Mouse (Mus musculus) macrophage (primary cell): ENCODE results near the gene Dock8. TPM values are rescaled to one million over a fixed set of nuclear protein-coding genes. Genes with fewer than 3 reads are reported as not detected.
"Not testable (repeated sequence)": the region's sequence is repeated elsewhere in the genome, so short reads cannot be mapped to it uniquely, and the experiment has no call there.

Experiments
- H3K27ac ChIP-seq: fragments of 350-480 bp; formaldehyde crosslinking; 2 replicates; pipeline ENCODE4 v1.9.0; 2021
- H3K36me3 ChIP-seq: fragments of 350-480 bp; formaldehyde crosslinking; 2 replicates; pipeline ENCODE4 v1.9.0; 2021; ENCODE audit errors: inconsistent target
- H3K4me3 ChIP-seq: fragments of 350-480 bp; formaldehyde crosslinking; 2 replicates; pipeline ENCODE4 v1.9.0; 2021; ENCODE audit errors: inconsistent target
- H3K79me2 ChIP-seq: fragments of 350-480 bp; formaldehyde crosslinking; 2 replicates; pipeline ENCODE4 v1.9.0; 2021; ENCODE audit errors: inconsistent target
- WGBS: methylation state at CpG from one replicate; pipeline ENCODE4 v1.1.7; 2026; ENCODE audit warnings: inconsistent platforms; ENCODE audit not compliant: missing documents; 5-methylcytosine and 5-hydroxymethylcytosine counted together
- polyA plus RNA-seq: library from polyadenylated mRNA; stranded (reverse); fragments of 250-400 nt; gene quantifications from 3 replicates; pipeline ENCODE4 v1.2.4, GENCODE M21; 2018; ENCODE audit warnings: inconsistent platforms

Dock8 gene
- polyA plus RNA-seq, 1 experiment from 2014 or later = 41.2 TPM

DNA sequence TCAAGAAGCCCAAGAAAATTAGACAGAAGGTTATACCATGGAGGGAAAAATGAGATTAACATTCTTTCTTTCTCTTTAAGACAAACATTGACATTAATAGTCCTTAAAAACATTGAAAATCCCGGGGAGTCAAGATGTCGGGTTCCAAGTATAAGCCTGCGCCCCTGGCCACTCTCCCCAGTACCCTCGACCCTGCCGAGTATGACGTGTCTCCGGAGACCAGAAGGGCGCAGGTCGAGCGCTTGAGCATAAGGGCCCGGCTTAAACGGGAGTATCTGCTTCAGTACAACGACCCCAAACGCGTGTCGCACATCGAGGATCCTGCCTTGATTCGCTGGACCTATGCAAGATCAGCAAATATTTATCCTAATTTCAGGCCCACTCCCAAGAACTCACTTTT is 33.7 kb downstream of the Dock8 start:
- WGBS = 87% methylated on average over 3 of the region's 18 CpGs
- H3K36me3 ChIP-seq, H3K4me3 ChIP-seq, H3K27ac ChIP-seq: not testable (repeated sequence)
- peaks cover 99% of the 10 kb centered on the region for H3K79me2 ChIP-seq

DNA sequence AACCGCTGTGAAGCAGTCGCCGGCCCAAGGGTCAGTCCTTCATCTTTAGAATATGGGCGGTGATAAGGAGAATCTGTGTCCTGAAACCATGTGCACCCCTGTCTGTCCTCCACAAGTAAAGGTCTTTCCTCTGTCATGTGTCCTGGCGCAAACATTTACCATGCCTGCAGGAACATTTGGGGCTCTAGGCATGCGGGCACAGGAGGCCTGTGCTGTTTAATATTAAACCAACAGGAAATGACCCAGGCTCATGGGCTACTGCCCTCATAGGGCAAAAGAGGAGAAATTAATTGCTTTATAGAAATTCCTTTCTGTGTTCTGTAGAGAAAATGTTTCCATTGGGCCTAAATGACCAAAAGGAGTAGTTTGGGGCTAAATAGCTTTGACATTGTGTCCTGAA is 36.5 kb downstream of the Dock8 start:
- H3K27ac ChIP-seq = no peak overlapping the region
- no peak overlapping the region for H3K4me3 ChIP-seq
- 95% methylated on average over 4 of the region's 6 CpGs for WGBS
- peaks cover 99% of the 10 kb centered on the region for H3K79me2 ChIP-seq
- 0 out of 2 replicates have a peak, but pooled peaks cover 10% of the 10 kb centered on the region for H3K36me3 ChIP-seq

DNA sequence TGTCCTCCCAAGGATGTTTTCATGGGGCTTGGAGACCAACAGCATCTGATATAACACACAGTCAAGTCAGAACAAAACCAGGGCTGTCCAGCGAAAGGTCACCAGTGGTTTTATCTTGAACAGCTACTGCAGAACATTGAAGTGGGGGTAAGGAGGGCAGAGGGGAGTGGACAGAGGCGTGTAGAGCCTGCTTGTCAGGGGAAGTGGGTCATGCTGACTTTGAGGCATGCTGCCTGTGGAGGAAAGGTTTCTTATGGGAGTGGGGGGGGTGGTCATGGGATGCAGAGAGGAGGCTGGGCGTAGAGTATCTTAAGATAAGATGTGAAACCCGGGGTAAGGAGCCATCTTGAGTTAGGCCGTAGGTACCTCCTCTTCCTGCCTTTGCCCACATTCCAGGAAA is 37.5 kb downstream of the Dock8 start:
- no peak overlapping the region for H3K4me3 ChIP-seq
- no peak overlapping the region for H3K27ac ChIP-seq
- H3K79me2 ChIP-seq = peaks cover 99% of the 10 kb centered on the region
- whole genome bisulfite sequencing = 74% methylated on average over 4 of the region's 5 CpGs
- H3K36me3 ChIP-seq = 0 out of 2 replicates have a peak, but pooled peaks cover 10% of the 10 kb centered on the region

DNA sequence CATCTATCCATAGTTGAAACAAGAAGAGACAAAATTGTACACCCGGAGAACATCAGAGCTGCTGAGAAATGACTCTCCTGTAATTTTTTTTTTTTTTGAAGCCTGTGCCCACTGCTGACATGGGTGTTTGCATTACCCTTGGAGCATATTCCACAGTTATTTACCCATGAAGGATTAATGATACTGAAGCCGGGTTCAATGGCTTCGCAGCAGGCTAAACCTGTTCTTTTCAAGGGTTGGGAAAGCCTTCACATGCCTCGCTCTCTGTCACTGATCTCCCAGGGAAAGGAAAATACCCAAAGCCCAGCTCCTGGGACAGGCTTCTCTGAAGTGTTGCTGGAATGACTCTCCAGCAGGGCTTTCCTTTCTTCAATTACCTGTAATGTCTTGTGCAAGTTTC is 37.9 kb downstream of the Dock8 start:
- Histone ChIP-seq H3K79me2 (peaks cover 99% of the 10 kb centered on the region), H3K4me3 (no peak overlapping the region), H3K36me3 (0 out of 2 replicates have a peak, but pooled peaks cover 10% of the 10 kb centered on the region), H3K27ac (no peak overlapping the region)
- WGBS = 94% methylated on average over 4 of the region's 4 CpGs

DNA sequence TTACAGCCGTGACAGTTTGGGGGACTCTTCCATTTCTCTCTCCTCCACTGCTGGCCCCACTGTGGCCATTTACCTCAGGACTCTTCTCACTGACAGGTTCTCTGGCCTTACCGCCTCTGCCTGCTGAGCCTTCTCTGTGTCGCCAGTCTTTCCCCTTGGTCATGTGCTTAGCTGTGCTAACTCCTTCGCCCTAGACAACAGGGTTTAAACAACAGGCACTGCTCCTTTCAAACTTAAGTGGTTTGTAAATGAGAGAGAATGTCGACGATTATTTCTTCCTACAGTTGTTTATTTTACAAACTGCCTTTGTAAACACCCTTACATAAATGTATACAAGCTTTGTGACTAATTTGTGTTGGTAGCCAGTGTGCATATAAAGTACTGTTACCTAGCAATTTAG is 39.0 kb downstream of the Dock8 start:
- H3K4me3 ChIP-seq = no peak overlapping the region
- H3K36me3 ChIP-seq = peaks cover 16% of the 10 kb centered on the region; the same call in 1 of the 2 replicates
- WGBS = 82% methylated on average over 6 of the region's 6 CpGs

DNA sequence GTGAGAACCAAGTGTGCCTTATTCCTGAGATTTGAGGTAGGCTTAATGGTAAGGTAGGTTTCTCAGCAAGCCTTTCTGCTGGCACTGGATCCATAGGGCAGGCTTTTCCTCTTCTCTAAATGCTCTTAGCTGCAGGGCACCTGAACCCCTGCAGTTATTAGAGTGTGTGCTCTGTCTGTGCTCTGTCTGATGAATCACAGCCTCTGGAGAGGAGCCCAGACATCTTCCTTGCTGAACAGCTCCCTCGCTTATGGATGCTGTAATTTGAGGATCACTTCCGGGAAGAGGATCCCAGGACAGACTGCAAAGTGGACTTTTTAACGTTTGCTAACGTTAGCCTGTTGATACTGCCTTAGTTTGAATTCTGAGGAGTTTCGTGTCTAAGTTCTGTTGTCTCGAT is 41.9 kb downstream of the Dock8 start:
- H3K27ac ChIP-seq = no peak overlapping the region
- H3K36me3 ChIP-seq = peaks cover 6% of the 10 kb centered on the region; the same call in 1 of the 2 replicates
- 90% methylated on average over 6 of the region's 6 CpGs for WGBS

More for the DNA sequence above, 39.0 kb downstream of the Dock8 start:
- Histone ChIP-seq H3K79me2 (peaks cover 100% of the 10 kb centered on the region), H3K27ac (no peak overlapping the region)

DNA sequence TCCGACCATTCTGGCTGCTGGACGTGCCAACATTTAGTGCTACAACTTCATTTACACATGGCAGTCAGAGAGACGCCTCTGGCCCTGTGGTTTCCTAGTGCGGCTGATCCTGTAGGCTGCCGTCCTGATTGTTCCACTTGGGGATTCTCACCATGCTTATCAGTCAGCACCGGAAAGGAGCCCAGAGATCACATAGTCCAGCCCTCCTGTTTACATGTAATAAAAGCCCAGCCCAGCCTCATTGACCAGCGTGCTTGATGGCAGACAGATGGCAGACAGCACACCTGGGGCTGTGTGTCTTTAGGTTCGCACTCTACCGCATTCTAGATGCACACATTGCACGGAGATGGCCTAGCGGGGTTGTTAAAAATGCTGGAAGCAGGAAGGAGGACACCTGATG is 43.6 kb downstream of the Dock8 start:
- Histone ChIP-seq H3K79me2 (peaks cover 100% of the 10 kb centered on the region), H3K27ac (no peak overlapping the region)
- WGBS = 95% methylated on average over 11 of the region's 11 CpGs

More for the DNA sequence above, 41.9 kb downstream of the Dock8 start:
- Histone ChIP-seq H3K79me2 (peaks cover 100% of the 10 kb centered on the region), H3K4me3 (no peak overlapping the region)

DNA sequence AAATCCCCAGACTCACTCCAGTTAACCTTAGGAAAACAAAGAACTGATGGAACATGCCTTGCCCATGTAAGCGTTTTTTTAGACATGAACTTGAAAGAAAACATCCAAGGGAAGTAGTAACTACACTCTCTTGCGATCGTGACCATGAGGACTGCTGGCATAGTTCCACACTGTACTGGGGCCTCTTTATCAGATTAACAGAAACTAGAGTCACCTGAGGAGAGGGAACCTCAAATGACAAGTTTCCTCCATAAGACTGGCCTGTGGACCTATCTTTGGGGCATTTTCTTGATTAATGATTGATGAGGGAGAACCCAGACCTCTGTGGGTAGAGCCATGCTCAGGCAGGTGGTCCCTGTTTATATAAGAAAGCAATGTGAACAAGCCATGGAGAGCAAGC is 44.7 kb downstream of the Dock8 start:
- Histone ChIP-seq H3K27ac (no peak overlapping the region), H3K79me2 (peaks cover 100% of the 10 kb centered on the region), H3K4me3 (no peak overlapping the region), H3K36me3 (peaks cover 6% of the 10 kb centered on the region; the same call in 1 of the 2 replicates)
- 24% methylated on average over 3 of the region's 3 CpGs for WGBS

More for the DNA sequence above, 43.6 kb downstream of the Dock8 start:
- Histone ChIP-seq H3K4me3 (no peak overlapping the region), H3K36me3 (peaks cover 6% of the 10 kb centered on the region; the same call in 1 of the 2 replicates)

DNA sequence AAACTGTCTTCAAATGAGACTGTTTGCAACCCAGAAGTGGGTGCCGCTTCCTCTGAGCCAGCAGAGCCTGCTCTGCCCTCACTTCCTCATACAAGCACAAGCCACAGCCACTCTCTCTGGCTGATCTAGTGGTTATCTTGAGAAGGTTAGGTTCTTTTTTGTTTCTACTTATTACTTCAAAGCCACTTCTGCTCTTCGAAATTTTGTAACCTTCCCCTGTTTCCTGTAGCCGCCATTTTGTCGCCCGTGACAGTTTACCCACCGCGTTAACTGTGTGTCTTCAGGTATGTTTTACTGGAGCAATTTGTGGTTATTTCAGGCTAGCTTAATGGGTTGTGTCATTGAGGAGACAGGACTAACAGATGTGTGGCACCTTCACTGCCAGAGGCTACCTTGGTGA is 53.0 kb downstream of the Dock8 start:
- Histone ChIP-seq H3K36me3 (peaks cover 32% of the 10 kb centered on the region), H3K79me2 (peaks cover 90% of the 10 kb centered on the region), H3K4me3 (peak overlapping the region; percentile 18), H3K27ac (peak overlapping the region; percentile 80)
- 0% methylated on average over 7 of the region's 7 CpGs for WGBS

DNA sequence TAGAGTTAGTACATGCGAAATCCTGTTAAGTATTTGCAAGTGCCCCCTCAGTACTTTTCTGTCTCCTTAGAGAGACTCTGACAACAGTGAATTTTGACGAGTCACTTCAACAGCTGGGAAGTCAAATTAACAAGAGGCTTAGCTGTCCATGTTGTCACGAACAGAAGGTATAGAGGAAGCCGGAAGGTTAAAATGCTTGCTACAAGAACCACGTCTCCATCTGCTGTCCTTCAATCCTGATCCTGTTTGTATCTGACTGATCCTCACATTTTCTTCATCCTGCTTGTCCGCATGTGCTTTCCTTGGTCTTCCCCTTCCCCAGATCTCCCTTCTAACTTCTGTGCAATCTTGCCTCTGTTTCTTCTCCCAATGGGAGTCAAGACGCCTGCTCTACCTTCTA is 53.8 kb downstream of the Dock8 start:
- Histone ChIP-seq H3K36me3 (peaks cover 32% of the 10 kb centered on the region), H3K4me3 (peak overlapping the region; percentile 18), H3K79me2 (peaks cover 90% of the 10 kb centered on the region), H3K27ac (peak overlapping the region; percentile 80)
- WGBS = 17% methylated on average over 7 of the region's 7 CpGs

DNA sequence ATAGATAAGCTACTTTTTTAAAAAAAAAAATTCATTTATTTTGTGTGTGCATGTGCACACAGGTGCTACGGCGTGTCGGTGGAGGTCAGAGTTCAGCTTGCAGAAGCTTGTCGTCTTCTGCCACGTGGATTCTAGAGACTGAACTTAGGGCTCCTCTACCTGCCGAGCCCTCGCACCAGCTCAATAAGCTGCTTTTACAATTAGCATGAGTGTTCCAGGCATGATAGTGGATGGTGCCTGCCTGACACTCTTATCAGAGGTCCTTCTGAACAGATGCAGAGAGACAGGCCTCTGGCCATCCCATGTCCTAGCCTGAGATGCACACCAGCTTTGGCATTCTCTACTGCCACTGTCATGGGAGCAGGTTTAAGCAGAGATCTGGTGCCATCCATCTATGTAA is 55.7 kb downstream of the Dock8 start:
- no peak overlapping the region for H3K27ac ChIP-seq
- H3K79me2 ChIP-seq = peaks cover 90% of the 10 kb centered on the region
- H3K36me3 ChIP-seq = peaks cover 38% of the 10 kb centered on the region
- WGBS = 91% methylated on average over 7 of the region's 7 CpGs
- H3K4me3 ChIP-seq = no peak overlapping the region

DNA sequence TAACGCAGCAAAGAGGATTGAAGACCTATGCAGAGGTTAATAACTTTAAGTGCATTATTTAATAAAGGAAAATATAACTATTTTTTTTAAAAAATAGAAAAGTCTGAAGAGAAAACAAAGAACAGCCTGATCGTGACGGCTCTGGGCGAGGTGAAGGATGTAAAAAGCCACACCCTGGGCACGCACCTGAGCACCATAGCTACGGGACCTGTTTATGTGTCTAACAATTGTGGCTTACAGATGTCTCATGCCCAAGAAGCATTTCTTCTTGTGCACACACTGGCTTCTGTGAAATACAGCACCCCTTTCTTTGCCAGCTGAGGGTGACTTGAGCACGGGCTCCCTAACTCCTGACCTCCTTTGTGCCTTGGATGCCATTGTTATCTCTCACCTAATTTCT is 56.2 kb downstream of the Dock8 start:
- Histone ChIP-seq H3K79me2 (peaks cover 90% of the 10 kb centered on the region), H3K36me3 (peaks cover 43% of the 10 kb centered on the region), H3K4me3 (no peak overlapping the region), H3K27ac (no peak overlapping the region)
- 95% methylated on average over 7 of the region's 7 CpGs for WGBS

DNA sequence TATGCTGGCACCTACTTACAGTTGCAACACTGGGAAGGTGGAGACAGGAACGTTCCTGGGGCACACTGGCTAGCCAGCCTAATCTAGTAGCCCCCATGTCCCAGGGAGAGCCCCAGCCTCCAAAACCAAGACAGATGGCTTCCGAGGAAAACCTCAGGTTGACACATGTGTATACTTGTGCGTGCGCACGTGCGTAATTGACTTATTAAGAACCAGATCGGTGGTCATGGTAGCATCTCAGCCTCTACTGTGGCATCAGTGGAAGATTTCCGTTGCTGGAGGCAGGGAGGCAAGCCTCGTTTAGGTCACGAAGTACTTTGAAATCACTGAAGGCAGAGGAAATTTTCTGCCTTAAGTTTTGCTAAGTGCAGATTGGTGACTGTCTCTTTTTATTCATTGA is 56.9 kb downstream of the Dock8 start:
- peaks cover 50% of the 10 kb centered on the region for H3K36me3 ChIP-seq
- H3K4me3 ChIP-seq = no peak overlapping the region
- 92% methylated on average over 10 of the region's 10 CpGs for WGBS
- peaks cover 90% of the 10 kb centered on the region for H3K79me2 ChIP-seq
- no peak overlapping the region for H3K27ac ChIP-seq

DNA sequence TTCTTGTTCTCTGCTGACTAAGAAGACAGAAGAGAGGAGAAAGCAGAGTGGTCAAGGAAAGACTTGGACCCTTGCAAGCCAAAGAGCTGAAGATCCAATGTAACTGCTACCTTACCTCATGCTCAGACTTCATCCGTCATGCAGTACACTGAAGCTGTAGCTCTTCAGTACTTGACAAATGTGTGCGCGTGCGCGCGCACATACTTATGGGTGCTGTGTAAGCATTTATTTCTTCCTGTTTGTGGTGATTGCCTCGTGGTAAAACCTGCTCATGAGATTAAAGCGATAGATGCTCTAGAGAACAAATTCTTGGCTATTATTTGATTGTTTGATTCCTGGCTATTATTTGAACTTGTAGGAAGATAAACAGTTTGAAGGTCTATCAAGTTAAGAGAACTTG is 58.5 kb downstream of the Dock8 start:
- Histone ChIP-seq H3K79me2 (peaks cover 100% of the 10 kb centered on the region), H3K36me3 (peaks cover 65% of the 10 kb centered on the region), H3K4me3 (no peak overlapping the region), H3K27ac (no peak overlapping the region)
- 80% methylated on average over 8 of the region's 8 CpGs for WGBS

DNA sequence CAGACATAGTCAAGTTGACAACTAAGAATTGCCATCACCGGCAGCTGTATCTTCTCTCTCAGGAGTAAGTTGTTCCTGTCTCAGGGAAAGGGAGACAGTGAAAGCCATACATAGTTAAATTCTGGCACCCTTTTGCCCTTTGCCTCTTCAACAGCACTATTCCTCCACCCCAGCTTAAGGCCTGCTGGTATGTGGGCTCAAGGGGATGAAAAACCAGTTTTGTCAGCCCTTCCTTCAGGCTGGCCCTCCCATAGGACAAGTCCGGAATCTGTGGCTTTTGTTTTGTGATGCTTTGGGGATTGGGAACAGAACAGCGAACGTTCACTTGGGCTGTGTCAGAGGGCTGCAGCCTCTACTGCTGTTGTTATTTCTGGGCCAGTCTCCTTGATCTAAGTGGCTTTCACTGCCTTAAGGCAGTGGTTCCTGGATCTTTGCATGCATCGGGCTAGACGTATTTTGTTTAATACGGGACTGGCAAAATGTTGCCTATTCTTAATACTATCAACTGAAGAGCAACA is 60.6 kb downstream of the Dock8 start:
- H3K4me3 ChIP-seq = no peak overlapping the region
- H3K27ac ChIP-seq = no peak overlapping the region
- peaks cover 100% of the 10 kb centered on the region for H3K79me2 ChIP-seq
- H3K36me3 ChIP-seq = peaks cover 74% of the 10 kb centered on the region
- 86% methylated on average over 7 of the region's 7 CpGs for WGBS

DNA sequence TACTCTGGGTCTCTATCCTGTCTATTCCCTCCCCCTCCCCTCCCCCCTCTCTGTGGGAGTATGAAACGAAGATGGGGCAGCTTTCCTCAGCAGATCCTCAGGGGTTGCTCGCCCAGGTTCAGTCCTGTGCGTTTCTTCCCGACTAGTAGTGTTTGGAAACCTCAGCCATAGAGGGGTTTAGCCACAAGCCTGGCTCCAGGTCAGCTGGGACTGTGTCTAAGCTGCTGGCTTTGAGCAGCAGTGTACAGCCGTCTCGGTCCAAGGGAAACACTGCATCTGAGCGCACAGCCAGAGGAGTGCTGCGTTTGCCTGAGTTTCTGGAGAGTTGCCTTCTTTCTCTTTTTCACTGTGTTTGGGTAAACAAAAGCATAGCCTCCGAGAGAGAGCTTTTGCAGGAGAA is 61.0 kb downstream of the Dock8 start:
- WGBS = 93% methylated on average over 6 of the region's 9 CpGs
- Histone ChIP-seq H3K36me3 (peaks cover 74% of the 10 kb centered on the region), H3K4me3 (no peak overlapping the region), H3K79me2 (peaks cover 98% of the 10 kb centered on the region), H3K27ac (no peak overlapping the region)
